In the genomic region with DNA sequence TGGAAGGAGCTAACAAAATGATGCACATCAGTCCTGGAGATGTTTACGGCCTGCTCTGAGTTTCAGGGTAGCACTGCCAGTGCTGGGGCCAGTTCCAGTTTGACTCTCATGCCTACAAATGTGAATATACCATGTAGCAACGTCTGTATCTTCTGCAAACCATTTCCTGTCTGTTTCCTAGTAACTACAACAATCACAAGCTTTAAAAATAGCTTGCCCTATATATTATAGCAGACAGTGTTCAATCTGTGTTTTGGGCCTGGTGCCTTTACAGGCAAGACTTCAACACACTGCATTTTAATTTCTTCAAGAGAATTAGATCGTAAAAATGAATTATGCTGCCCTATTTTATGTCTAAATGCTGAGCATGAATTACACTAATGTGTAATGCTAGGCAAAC, we compare ENCODE assay signal across 20 mouse cellular contexts.
DNase-seq lines count a peak whose midpoint lies in the region; ATAC-seq lines count a peak whose summit lies in the region.
"Had no signal": no experiment of that assay in that cellular context is flagged by ENCODE, and none has a peak within 500 bp of the region (broad histone marks: within the 10 kb centered on the region; RNA-seq: fewer than 3 reads in every experiment).

No protein-coding gene starts in this region.

- no peak overlapping the region for H3K4me3 ChIP-seq in intestine, embryonic 14.5 days (ENCODE audit: low read depth, low read length)
- H3K4me3 ChIP-seq in intestine, embryonic 16.5 days (ENCODE audit: low read length): no peak overlapping the region
- H3K4me3 ChIP-seq in hindbrain, embryonic 13.5 days: no peak overlapping the region
- H3K4me3 ChIP-seq: embryonic facial prominence, embryonic 12.5 days; heart, embryonic 10.5 days; midbrain, embryonic 13.5 days; myocyte had no signal

- H3K9me3 ChIP-seq in intestine, embryonic 14.5 days (ENCODE audit: control insufficient read depth, low read length): no peaks in the 10 kb centered on the region
- no peaks in the 10 kb centered on the region for H3K9me3 ChIP-seq in intestine, embryonic 16.5 days (ENCODE audit: control insufficient read depth, low read length)
- H3K9me3 ChIP-seq in hindbrain, embryonic 13.5 days: no peaks in the 10 kb centered on the region
- H3K9me3 ChIP-seq: embryonic facial prominence, embryonic 12.5 days; heart, embryonic 10.5 days; midbrain, embryonic 13.5 days had no signal

- H3K36me3 ChIP-seq in intestine, embryonic 14.5 days (ENCODE audit: control insufficient read depth, insufficient read depth, low read length): peaks cover 11% of the 10 kb centered on the region; the same call in 1 of the 2 replicates
- H3K36me3 ChIP-seq in intestine, embryonic 16.5 days (ENCODE audit: control insufficient read depth, insufficient read depth, low read length): peaks cover 4% of the 10 kb centered on the region; the same call in 1 of the 2 replicates
- H3K36me3 ChIP-seq in hindbrain, embryonic 13.5 days: peaks cover 6% of the 10 kb centered on the region; the same call in 1 of the 2 replicates

- H3K9ac ChIP-seq in intestine, embryonic 14.5 days (ENCODE audit: low read length): no peak overlapping the region
- H3K9ac ChIP-seq in intestine, embryonic 16.5 days (ENCODE audit: low read depth, low read length): no peak overlapping the region
- H3K9ac ChIP-seq in hindbrain, embryonic 13.5 days: no peak overlapping the region
- H3K9ac ChIP-seq: embryonic facial prominence, embryonic 12.5 days; lung, embryonic 14.5 days; midbrain, embryonic 13.5 days had no signal

- DNase-seq in intestine, embryonic 14.5 days (ENCODE audit: low spot score): peak; percentile 18
- peak; percentile 25 to 26 for DNase-seq in B cell, adult 2 months
- DNase-seq in naive thymus-derived CD4-positive, alpha-beta T cell, adult 2 months (ENCODE audit: low read depth): peak; percentile 48
- DNase-seq: adrenal gland, adult 8-10 months; cerebellum, adult 11 months; gastrocnemius, postnatal 25 days; heart, postnatal 14 days; kidney, adult 9 months; lung, embryonic 14.5 days; lung, postnatal 4 days had no signal

- 70% methylated on average over 3 of the region's 3 CpGs for WGBS in intestine, embryonic 14.5 days
- 64% methylated on average over 3 of the region's 3 CpGs for WGBS in intestine, embryonic 16.5 days
- 85% methylated on average over 3 of the region's 3 CpGs for whole genome bisulfite sequencing in hindbrain, embryonic 13.5 days

- no peak for ATAC-seq in intestine, embryonic 14.5 days (replicated peaks; ENCODE audit: low FRiP score, low TSS enrichment, low read depth)
- no peak for ATAC-seq in intestine, embryonic 16.5 days
- ATAC-seq in common myeloid progenitor, adult 5-6 weeks (replicated peaks; ENCODE audit: low read depth, poor library complexity, severe bottlenecking): peak; percentile 55
- ATAC-seq in hindbrain, embryonic 13.5 days (ENCODE audit: low FRiP score): no peak
- no peak for ATAC-seq in megakaryocyte-erythroid progenitor cell, adult 5-6 weeks (replicated peaks; ENCODE audit: low FRiP score, low TSS enrichment, poor library complexity, severe bottlenecking)
- ATAC-seq: hindbrain, embryonic 16.5 days; midbrain, embryonic 13.5 days had no signal

- no peak overlapping the region for H3K4me2 ChIP-seq in intestine, embryonic 14.5 days (ENCODE audit: low read length)
- no peak overlapping the region for H3K4me2 ChIP-seq in intestine, embryonic 16.5 days (ENCODE audit: low read depth, low read length)
- no peak overlapping the region for H3K4me2 ChIP-seq in hindbrain, embryonic 13.5 days
- H3K4me2 ChIP-seq: embryonic facial prominence, embryonic 12.5 days; lung, embryonic 14.5 days; midbrain, embryonic 13.5 days had no signal

- no peaks in the 10 kb centered on the region for H3K4me1 ChIP-seq in intestine, embryonic 14.5 days (replicated peaks; ENCODE audit: control insufficient read depth, insufficient read depth, low read length)
- H3K4me1 ChIP-seq in intestine, embryonic 16.5 days (ENCODE audit: control insufficient read depth, insufficient read depth, low read length): no peaks in the 10 kb centered on the region
- H3K4me1 ChIP-seq in hindbrain, embryonic 13.5 days (replicated peaks): peaks cover 5% of the 10 kb centered on the region
- H3K4me1 ChIP-seq: midbrain, embryonic 13.5 days had no signal

- H3K27me3 ChIP-seq in intestine, embryonic 14.5 days (replicated peaks; ENCODE audit: control insufficient read depth, insufficient read depth, low read length): no peaks in the 10 kb centered on the region
- H3K27me3 ChIP-seq in intestine, embryonic 16.5 days (replicated peaks; ENCODE audit: control insufficient read depth, insufficient read depth, low read length): no peaks in the 10 kb centered on the region
- H3K27me3 ChIP-seq in hindbrain, embryonic 13.5 days: no peaks in the 10 kb centered on the region
- H3K27me3 ChIP-seq: embryonic facial prominence, embryonic 12.5 days; midbrain, embryonic 13.5 days had no signal

- no peak overlapping the region for H3K27ac ChIP-seq in intestine, embryonic 14.5 days (ENCODE audit: low read depth)
- no peak overlapping the region for H3K27ac ChIP-seq in intestine, embryonic 16.5 days (ENCODE audit: low read length)
- H3K27ac ChIP-seq in hindbrain, embryonic 13.5 days: no peak overlapping the region
- H3K27ac ChIP-seq: embryonic facial prominence, embryonic 12.5 days; heart, embryonic 10.5 days; midbrain, embryonic 13.5 days; stomach, postnatal 0 days had no signal
